Mouse (Mus musculus) liver, embryonic 12.5 days (tissue): Measurements from ENCODE around the gene Znhit1. TPM values are rescaled to one million over a fixed set of nuclear protein-coding genes. Genes with fewer than 3 reads are reported as not detected.

Source experiments
- ATAC-seq: fragments of 200-750 bp; cut with Nextera tagmentation; 2 replicates; pipeline ENCODE4 v1.8.0; 2017; ENCODE audit warnings: moderate number of reproducible peaks, mild to moderate bottlenecking, moderate library complexity
- H3K27ac ChIP-seq: fragments of 300-500 bp; sonication (generic); 2 replicates; pipeline ENCODE4 v1.5.1; 2016; ENCODE audit warnings: mild to moderate bottlenecking
- H3K27me3 ChIP-seq: fragments of 300-500 bp; sonication (generic); replicated peaks from 2 replicates; pipeline ENCODE4 v1.6.1; 2016; ENCODE audit warnings: mild to moderate bottlenecking, moderate library complexity
- H3K36me3 ChIP-seq: fragments of 300-500 bp; sonication (generic); 2 replicates; pipeline ENCODE4 v1.6.1; 2016; ENCODE audit warnings: mild to moderate bottlenecking, moderate library complexity
- H3K4me1 ChIP-seq: fragments of 300-500 bp; sonication (generic); 2 replicates; pipeline ENCODE4 v1.6.1; 2016
- H3K4me2 ChIP-seq: fragments of 300-500 bp; sonication (generic); 2 replicates; pipeline ENCODE4 v1.6.1; 2016; ENCODE audit warnings: mild to moderate bottlenecking, moderate library complexity
- H3K4me3 ChIP-seq: fragments of 300-500 bp; sonication (generic); 2 replicates; pipeline ENCODE4 v1.5.1; 2016; ENCODE audit warnings: mild to moderate bottlenecking, moderate library complexity
- H3K9ac ChIP-seq: fragments of 300-500 bp; sonication (generic); 2 replicates; pipeline ENCODE4 v1.6.1; 2016; ENCODE audit warnings: mild to moderate bottlenecking, moderate library complexity
- H3K9me3 ChIP-seq: fragments of 300-500 bp; sonication (generic); replicated peaks from 2 replicates; pipeline ENCODE4 v1.6.1; 2016; ENCODE audit warnings: mild to moderate bottlenecking, moderate library complexity
- WGBS: fragments of 180-500 bp; shearing (Covaris S2); methylation state at CpG from one replicate; pipeline ENCODE4 v1.1.7; 2016; ENCODE audit not compliant: insufficient replicate concordance; 5-methylcytosine and 5-hydroxymethylcytosine counted together
- polyA plus RNA-seq: library from polyadenylated mRNA; unstranded; fragments of >200 nt; fragmentation: Nextera tagmentation; extraction: Ambion mirVana; gene quantifications from 2 replicates; pipeline ENCODE4 v1.2.1, GENCODE M21; 2016

Znhit1 gene
- polyA plus RNA-seq, 1 experiment from 2014 or later = 67.0 TPM

GRCm38 (mm10) chr5:136962501-136962900 lies 25.3 kb downstream of the Znhit1 start:
- under 1% methylated on average over 10 of the region's 10 CpGs for WGBS
- peaks cover 56% of the 10 kb centered on the region for H3K4me1 ChIP-seq
- peak overlapping the region; percentile 76 for H3K9ac ChIP-seq
- no peaks in the 10 kb centered on the region for H3K9me3 ChIP-seq
- H3K4me3 ChIP-seq = peak overlapping the region; percentile 66
- H3K36me3 ChIP-seq = peaks cover 39% of the 10 kb centered on the region
- peak overlapping the region; percentile 90 for H3K27ac ChIP-seq
- no peaks in the 10 kb centered on the region for H3K27me3 ChIP-seq
- ATAC-seq = peak; percentile 62
- peak overlapping the region; percentile 69 for H3K4me2 ChIP-seq

GRCm38 (mm10) chr5:136961983-136962461 lies 25.8 kb downstream of the Znhit1 start:
- H3K4me2 ChIP-seq = peak overlapping the region; percentile 69
- peak; percentile 85 for ATAC-seq
- H3K36me3 ChIP-seq = peaks cover 39% of the 10 kb centered on the region
- WGBS = under 1% methylated on average over 20 of the region's 20 CpGs
- H3K27me3 ChIP-seq = no peaks in the 10 kb centered on the region
- H3K9ac ChIP-seq = peak overlapping the region; percentile 76
- H3K9me3 ChIP-seq = no peaks in the 10 kb centered on the region
- peak overlapping the region; percentile 66 for H3K4me3 ChIP-seq
- peaks cover 54% of the 10 kb centered on the region for H3K4me1 ChIP-seq
- H3K27ac ChIP-seq = peak overlapping the region; percentile 90

- no peak for ATAC-seq
Measured at GRCm38 (mm10) chr5:136961334-136961982, 26.4 kb downstream of the Znhit1 start.

GRCm38 (mm10) chr5:136960053-136960452 lies 27.8 kb downstream of the Znhit1 start:
- Histone ChIP-seq H3K27ac (no peak overlapping the region), H3K9me3 (no peaks in the 10 kb centered on the region), H3K27me3 (no peaks in the 10 kb centered on the region), H3K9ac (no peak overlapping the region), H3K4me1 (peaks cover 43% of the 10 kb centered on the region), H3K36me3 (peaks cover 28% of the 10 kb centered on the region), H3K4me3 (no peak overlapping the region), H3K4me2 (no peak overlapping the region)
- 81% methylated on average over 6 of the region's 6 CpGs for WGBS
- no peak for ATAC-seq

More at GRCm38 (mm10) chr5:136961334-136961982, 26.4 kb downstream of the Znhit1 start:
- Histone ChIP-seq H3K27ac (peak overlapping the region; percentile 90), H3K4me2 (peak overlapping the region; percentile 69), H3K36me3 (peaks cover 41% of the 10 kb centered on the region), H3K27me3 (no peaks in the 10 kb centered on the region), H3K9ac (peak overlapping the region; percentile 76), H3K4me3 (peak overlapping the region; percentile 66), H3K9me3 (no peaks in the 10 kb centered on the region), H3K4me1 (peaks cover 48% of the 10 kb centered on the region)
- WGBS = 27% methylated on average over 5 of the region's 5 CpGs

GRCm38 (mm10) chr5:136958991-136959605 lies 28.7 kb downstream of the Znhit1 start:
- no peak for ATAC-seq
- Histone ChIP-seq H3K4me1 (peaks cover 41% of the 10 kb centered on the region), H3K27me3 (no peaks in the 10 kb centered on the region), H3K4me3 (no peak overlapping the region), H3K4me2 (no peak overlapping the region), H3K9ac (no peak overlapping the region), H3K9me3 (no peaks in the 10 kb centered on the region), H3K27ac (no peak overlapping the region), H3K36me3 (peaks cover 18% of the 10 kb centered on the region)
- 70% methylated on average over 5 of the region's 5 CpGs for WGBS

- Histone ChIP-seq H3K27ac (no peak overlapping the region), H3K36me3 (peaks cover 6% of the 10 kb centered on the region), H3K4me3 (no peak overlapping the region), H3K9ac (no peak overlapping the region), H3K9me3 (no peaks in the 10 kb centered on the region), H3K27me3 (no peaks in the 10 kb centered on the region), H3K4me2 (no peak overlapping the region), H3K4me1 (peaks cover 43% of the 10 kb centered on the region)
- no peak for ATAC-seq
- WGBS = 87% methylated on average over 1 of the region's 1 CpGs
Measured at GRCm38 (mm10) chr5:136957250-136957649, 30.6 kb downstream of the Znhit1 start.

- Histone ChIP-seq H3K36me3 (peaks cover 6% of the 10 kb centered on the region), H3K9me3 (no peaks in the 10 kb centered on the region), H3K27me3 (no peaks in the 10 kb centered on the region; the same call in 1 of the 2 replicates), H3K4me3 (no peak overlapping the region), H3K4me2 (no peak overlapping the region), H3K4me1 (peaks cover 37% of the 10 kb centered on the region), H3K9ac (no peak overlapping the region), H3K27ac (no peak overlapping the region)
- WGBS = 62% methylated on average over 4 of the region's 4 CpGs
- ATAC-seq = no peak
Measured at GRCm38 (mm10) chr5:136955622-136956021, 32.2 kb downstream of the Znhit1 start.

- H3K4me1 ChIP-seq = peaks cover 37% of the 10 kb centered on the region
- H3K4me2 ChIP-seq = peak overlapping the region; percentile 75
- H3K4me3 ChIP-seq = peak overlapping the region; percentile 69
- no peak; the same call in 1 of the 2 replicates for ATAC-seq
- peak overlapping the region; percentile 61; the same call in 1 of the 2 replicates for H3K27ac ChIP-seq
- H3K27me3 ChIP-seq = no peaks in the 10 kb centered on the region; the same call in 1 of the 2 replicates
- peaks cover 6% of the 10 kb centered on the region; the same call in 1 of the 2 replicates for H3K36me3 ChIP-seq
- no peaks in the 10 kb centered on the region for H3K9me3 ChIP-seq
- peak overlapping the region; percentile 62 for H3K9ac ChIP-seq
- 2% methylated on average over 12 of the region's 12 CpGs for WGBS
Measured at GRCm38 (mm10) chr5:136953440-136953951, 34.3 kb downstream of the Znhit1 start.

GRCm38 (mm10) chr5:136953015-136953414 lies 34.8 kb downstream of the Znhit1 start, which contains the start of gene Fis1:
Fis1 (plus strand) TSS chr5:136953275.
- Histone ChIP-seq H3K4me3 (peak within 1 kb of the TSS; percentile 69), H3K27me3 (no peaks in the 10 kb centered on the region; the same call in 1 of the 2 replicates), H3K4me1 (peaks cover 37% of the 10 kb centered on the region), H3K9ac (peak within 1 kb of the TSS; percentile 62), H3K9me3 (no peaks in the 10 kb centered on the region), H3K27ac (peak within 1 kb of the TSS; percentile 61; the same call in 1 of the 2 replicates), H3K4me2 (peak within 1 kb of the TSS; percentile 75), H3K36me3 (peaks cover 6% of the 10 kb centered on the region; the same call in 1 of the 2 replicates)
- ATAC-seq = peak; percentile 98
- under 1% methylated on average over 23 of the region's 23 CpGs for WGBS

GRCm38 (mm10) chr5:136952153-136952552 lies 35.7 kb downstream of the Znhit1 start:
- 58% methylated on average over 4 of the region's 4 CpGs for WGBS
- Histone ChIP-seq H3K27ac (no peak overlapping the region), H3K4me1 (peaks cover 37% of the 10 kb centered on the region), H3K4me3 (no peak overlapping the region), H3K9ac (0 out of 2 replicates have a peak overlapping the region, but pooled peaks have one; percentile 62), H3K27me3 (no peaks in the 10 kb centered on the region; the same call in 1 of the 2 replicates), H3K36me3 (peaks cover 6% of the 10 kb centered on the region; the same call in 1 of the 2 replicates), H3K9me3 (no peaks in the 10 kb centered on the region), H3K4me2 (peak overlapping the region; percentile 75)
- ATAC-seq = no peak

- H3K4me3 ChIP-seq = no peak overlapping the region
- no peaks in the 10 kb centered on the region for H3K9me3 ChIP-seq
- no peak overlapping the region for H3K9ac ChIP-seq
- WGBS = 75% methylated on average over 6 of the region's 6 CpGs
- no peak overlapping the region for H3K27ac ChIP-seq
- H3K4me1 ChIP-seq = peaks cover 33% of the 10 kb centered on the region
- H3K36me3 ChIP-seq = no peaks in the 10 kb centered on the region
- H3K27me3 ChIP-seq = no peaks in the 10 kb centered on the region; the same call in 1 of the 2 replicates
- no peak overlapping the region for H3K4me2 ChIP-seq
- ATAC-seq = no peak
Measured at GRCm38 (mm10) chr5:136950521-136950920, 37.3 kb downstream of the Znhit1 start.
